Mouse (Mus musculus) intestine, postnatal 0 days (tissue): ENCODE data around the gene BC048403. TPM values are rescaled to one million over a fixed set of nuclear protein-coding genes. Genes with fewer than 3 reads are reported as not detected.

ENCODE experiments used
- ATAC-seq: fragments of 200-750 bp; cut with Nextera tagmentation; 2 replicates; pipeline ENCODE4 v1.8.0; 2017; ENCODE audit warnings: mild to moderate bottlenecking, moderate TSS enrichment, moderate library complexity
- H3K27ac ChIP-seq: fragments of 300-500 bp; sonication (generic); 2 replicates; pipeline ENCODE4 v1.5.1; 2014; ENCODE audit warnings: mild to moderate bottlenecking, low read depth, low read length, moderate library complexity
- H3K27me3 ChIP-seq: fragments of 300-500 bp; sonication (generic); replicated peaks from 2 replicates; pipeline ENCODE4 v1.6.1; 2014; ENCODE audit warnings: low read length, mixed read lengths; ENCODE audit not compliant: control insufficient read depth, insufficient read depth
- H3K36me3 ChIP-seq: fragments of 300-500 bp; sonication (generic); 2 replicates; pipeline ENCODE4 v1.6.1; 2014; ENCODE audit warnings: mild to moderate bottlenecking, moderate library complexity; ENCODE audit not compliant: control insufficient read depth, insufficient read depth
- H3K4me1 ChIP-seq: fragments of 300-500 bp; sonication (generic); replicated peaks from 2 replicates; pipeline ENCODE4 v1.6.1; 2014; ENCODE audit warnings: antibody characterized with exemption, low read length, mixed read lengths; ENCODE audit not compliant: control insufficient read depth, insufficient read depth
- H3K4me2 ChIP-seq: fragments of 300-500 bp; sonication (generic); replicated peaks from 2 replicates; pipeline ENCODE4 v1.6.1; 2014; ENCODE audit warnings: low read depth, mild to moderate bottlenecking, moderate library complexity
- H3K4me3 ChIP-seq: fragments of 300-500 bp; sonication (generic); 2 replicates; pipeline ENCODE4 v1.5.1; 2014; ENCODE audit warnings: low read depth, low read length
- H3K9ac ChIP-seq: fragments of 300-500 bp; sonication (generic); 2 replicates; pipeline ENCODE4 v1.6.1; 2014; ENCODE audit warnings: mild to moderate bottlenecking, low read depth, low read length
- H3K9me3 ChIP-seq: fragments of 300-500 bp; sonication (generic); 2 replicates; pipeline ENCODE4 v1.6.1; 2016; ENCODE audit warnings: mixed run types; ENCODE audit not compliant: control insufficient read depth
- CTCF ChIP-seq: sonication (generic); IDR thresholded peaks from 2 replicates; pipeline ENCODE4 v1.5.1; 2016; ENCODE audit warnings: low read depth, mild to moderate bottlenecking, control low read depth, antibody characterized with exemption, moderate library complexity
- WGBS: fragments of 180-500 bp; shearing (Covaris S2); extraction: QIAGEN DNeasy Blood & Tissue Kit; methylation state at CpG from one replicate; pipeline ENCODE4 v1.1.7; 2014; 5-methylcytosine and 5-hydroxymethylcytosine counted together
- polyA plus RNA-seq: library from polyadenylated mRNA; unstranded; fragments of >200 nt; fragmentation: Nextera tagmentation; extraction: Ambion mirVana; gene quantifications from 2 replicates; pipeline ENCODE4 v1.2.1, GENCODE M21; 2015

The BC048403 gene
- polyA plus RNA-seq, 1 experiment from 2014 or later: 2.4 TPM

GRCm38 (mm10) chr10:121800041-121800440, 60.3 kb downstream of the BC048403 start:
- WGBS: 93% methylated on average over 13 of the region's 13 CpGs
- Histone ChIP-seq H3K4me3 (no peak overlapping the region), H3K27me3 (no peaks in the 10 kb centered on the region), H3K36me3 (peaks cover 11% of the 10 kb centered on the region; the same call in 1 of the 2 replicates), H3K4me1 (no peaks in the 10 kb centered on the region), H3K27ac (no peak overlapping the region), H3K4me2 (no peak overlapping the region), H3K9ac (no peak overlapping the region), H3K9me3 (no peaks in the 10 kb centered on the region)
- no peak for ATAC-seq
- no peak for TF ChIP-seq CTCF

Other genes starting within 250 kb of the BC048403 start
- 27.3 and 29.6 TPM in 2 replicates for gene Tbk1, start 153.2 kb upstream of the BC048403 start, polyA plus RNA-seq
- 19.5 and 20.3 TPM in 2 replicates for gene Xpot, start 113.6 kb upstream of the BC048403 start, polyA plus RNA-seq
- 0.05 and 0.12 TPM in 2 replicates for gene D930020B18Rik, start 98.3 kb upstream of the BC048403 start, polyA plus RNA-seq